Mouse (Mus musculus) myocyte (in vitro differentiated cells): Measurements from ENCODE around the gene Lpp. TPM values are rescaled to one million over a fixed set of nuclear protein-coding genes. Genes with fewer than 3 reads are reported as not detected.
A peak's percentile ranks its signal among the peaks of the same experiment; 100 is the strongest.

Experiments
- H3K27me3 ChIP-seq: one replicate; pipeline ENCODE4 v1.6.1; 2011; ENCODE audit not compliant: control insufficient read depth, insufficient read depth, insufficient read length
- H3K36me3 ChIP-seq: one replicate; pipeline ENCODE4 v1.6.1; 2011; ENCODE audit not compliant: control insufficient read depth, insufficient read depth
- H3K4me2 ChIP-seq: one replicate; pipeline ENCODE4 v1.6.1; 2011; ENCODE audit warnings: low read depth, control low read depth
- H3K4me3 ChIP-seq: one replicate; pipeline ENCODE4 v1.5.1; 2011; ENCODE audit warnings: mild to moderate bottlenecking, control low read depth, moderate library complexity
- H3K79me2 ChIP-seq: one replicate; pipeline ENCODE4 v1.6.1; 2011; ENCODE audit not compliant: control insufficient read depth, insufficient read depth
- H3ac ChIP-seq: one replicate; pipeline ENCODE4 v1.6.1; 2011; ENCODE audit not compliant: control insufficient read depth, insufficient read length
- CEBPB ChIP-seq: IDR thresholded peaks from 2 replicates; pipeline ENCODE4 v1.6.1; 2011; ENCODE audit warnings: mild to moderate bottlenecking, moderate library complexity; ENCODE audit not compliant: poor library complexity, insufficient read depth, severe bottlenecking
- E2F4 ChIP-seq: IDR thresholded peaks from one replicate; pipeline ENCODE4 v1.6.1; 2011; ENCODE audit warnings: mild to moderate bottlenecking, control low read depth, moderate library complexity; ENCODE audit not compliant: insufficient read depth
- MAX ChIP-seq: IDR thresholded peaks from one replicate; pipeline ENCODE4 v1.6.1; 2011; ENCODE audit warnings: low read depth, mild to moderate bottlenecking, control low read depth
- MYOD1 ChIP-seq, 3 experiments: IDR thresholded peaks; one replicate each; pipeline ENCODE4 v1.6.1; 2011; ENCODE audit warnings: control low read depth in 2 of 3, low read depth in 2 of 3, mild to moderate bottlenecking in 2 of 3, moderate library complexity in 1 of 3; ENCODE audit not compliant: insufficient read length in 2 of 3, control insufficient read depth in 1 of 3
- MYOG ChIP-seq, 3 experiments: IDR thresholded peaks; one replicate each; pipeline ENCODE4 v1.6.1; 2011; ENCODE audit warnings: control low read depth in 2 of 3, low read depth in 2 of 3, mild to moderate bottlenecking in 2 of 3; ENCODE audit not compliant: insufficient read length in 2 of 3, control insufficient read depth in 1 of 3, insufficient read depth in 1 of 3
- POLR2A ChIP-seq: IDR thresholded peaks from one replicate; pipeline ENCODE4 v1.6.1; 2011; ENCODE audit warnings: low read depth, mild to moderate bottlenecking, control low read depth, moderate library complexity; ENCODE audit not compliant: insufficient read length
- POLR2AphosphoS2 ChIP-seq: IDR thresholded peaks from one replicate; pipeline ENCODE4 v1.6.1; 2011; ENCODE audit warnings: low read depth, control low read depth; ENCODE audit not compliant: insufficient read length
- REST ChIP-seq: IDR thresholded peaks from one replicate; pipeline ENCODE4 v1.6.1; 2011; ENCODE audit warnings: mild to moderate bottlenecking, control low read depth, moderate library complexity; ENCODE audit not compliant: insufficient read depth, insufficient read length
- SRF ChIP-seq: IDR thresholded peaks from one replicate; pipeline ENCODE4 v1.6.1; 2011; ENCODE audit warnings: low read depth; ENCODE audit not compliant: control insufficient read depth, insufficient read length
- TCF12 ChIP-seq: IDR thresholded peaks from one replicate; pipeline ENCODE4 v1.6.1; 2011; ENCODE audit warnings: mild to moderate bottlenecking, control low read depth; ENCODE audit not compliant: poor library complexity, insufficient read depth, severe bottlenecking
- TCF3 ChIP-seq: IDR thresholded peaks from one replicate; pipeline ENCODE4 v1.6.1; 2011; ENCODE audit warnings: low read depth, control low read depth; ENCODE audit not compliant: insufficient read length
- USF1 ChIP-seq: IDR thresholded peaks from one replicate; pipeline ENCODE4 v1.6.1; 2011; ENCODE audit warnings: low read depth, mild to moderate bottlenecking, control low read depth, moderate library complexity
- polyA plus RNA-seq: library from polyadenylated mRNA; unstranded; fragments of >200 nt; fragmentation: generic; extraction: Trizol; gene quantifications from one replicate; pipeline ENCODE4 v1.2.1, GENCODE M21; 2012; ENCODE audit warnings: missing spikeins

Lpp gene
- polyA plus RNA-seq, 1 experiment, result 4.8 TPM

DNA sequence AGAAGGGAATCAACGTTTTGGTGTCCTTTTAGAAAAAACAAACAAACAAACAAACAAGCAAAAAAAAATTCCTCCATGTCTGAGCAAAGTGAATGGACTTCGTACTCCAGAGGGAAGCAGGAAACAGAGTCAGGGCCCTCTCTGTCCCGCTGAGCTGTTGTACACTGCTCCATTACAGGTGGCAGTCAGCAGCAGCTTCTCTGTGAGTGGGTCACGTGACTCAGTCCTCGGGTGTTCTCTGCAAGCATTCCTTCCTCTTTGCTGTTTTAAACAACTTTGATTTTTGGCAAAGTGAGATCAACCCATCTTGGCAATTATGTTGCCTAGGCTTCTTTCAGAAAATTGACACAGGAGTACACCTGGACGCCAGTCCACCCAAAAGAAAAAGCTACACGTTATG is 125.5 kb downstream of the Lpp start:
- H3K4me2 ChIP-seq, result no peak overlapping the region
- TF ChIP-seq POLR2A (no peak), SRF (no peak), USF1 (peak; percentile 12)

DNA sequence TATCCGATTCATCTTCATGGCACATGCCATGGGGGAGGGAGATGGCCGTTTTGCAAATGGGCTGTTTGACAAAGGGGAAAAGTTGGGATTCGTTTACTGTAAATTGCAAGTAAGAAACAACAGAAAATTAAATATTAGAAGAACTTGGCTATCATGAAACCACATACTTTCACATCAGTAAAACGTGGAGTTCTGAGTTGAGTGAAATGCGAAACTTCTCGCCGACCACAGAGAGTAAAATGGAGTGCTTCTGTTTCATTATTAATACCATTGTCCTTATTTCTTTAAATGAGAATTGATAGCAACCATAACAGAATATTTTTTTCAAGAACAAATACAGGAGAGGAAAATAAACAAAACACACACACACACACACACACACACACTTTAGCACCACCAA is 133.9 kb downstream of the Lpp start:
- Histone ChIP-seq H3ac (no peak overlapping the region), H3K4me2 (no peak overlapping the region), H3K4me3 (no peak overlapping the region), H3K27me3 (no peaks in the 10 kb centered on the region), H3K79me2 (peaks cover 60% of the 10 kb centered on the region), H3K36me3 (no peaks in the 10 kb centered on the region)
- TF ChIP-seq MYOG (IDR thresholded peaks at IDR 0.05; ENCODE audit: control insufficient read depth in 1 of 3, insufficient read depth in 1 of 3, insufficient read length in 2 of 3, low read depth in 2 of 3), result no peak
- TF ChIP-seq MAX, result no peak
- no peak for TF ChIP-seq TCF12
- TF ChIP-seq MYOD1 (IDR thresholded peaks at IDR 0.05; ENCODE audit: control insufficient read depth in 1 of 3, insufficient read length in 2 of 3, low read depth in 2 of 3), result no peak
- TF ChIP-seq TCF3, result no peak
- no peak for TF ChIP-seq REST
- TF ChIP-seq E2F4, result no peak
- no peak for TF ChIP-seq POLR2AphosphoS2
- no peak for TF ChIP-seq POLR2A
- TF ChIP-seq USF1, result no peak
- TF ChIP-seq SRF, result no peak
- no peak for TF ChIP-seq CEBPB

More for the DNA sequence above, 125.5 kb downstream of the Lpp start:
- H3K27me3 ChIP-seq, result no peaks in the 10 kb centered on the region
- H3K79me2 ChIP-seq, result peaks cover 62% of the 10 kb centered on the region
- no peak overlapping the region for H3K4me3 ChIP-seq
- H3K36me3 ChIP-seq, result no peaks in the 10 kb centered on the region
- no peak overlapping the region for H3ac ChIP-seq

- Histone ChIP-seq H3K4me2 (no peak overlapping the region), H3K27me3 (no peaks in the 10 kb centered on the region), H3K36me3 (no peaks in the 10 kb centered on the region), H3K79me2 (peaks cover 34% of the 10 kb centered on the region), H3K4me3 (no peak overlapping the region), H3ac (no peak overlapping the region)
- TF ChIP-seq USF1, result no peak
Observed at GRCm38 (mm10) chr16:24531681-24532080, 138.4 kb downstream of the Lpp start.

DNA sequence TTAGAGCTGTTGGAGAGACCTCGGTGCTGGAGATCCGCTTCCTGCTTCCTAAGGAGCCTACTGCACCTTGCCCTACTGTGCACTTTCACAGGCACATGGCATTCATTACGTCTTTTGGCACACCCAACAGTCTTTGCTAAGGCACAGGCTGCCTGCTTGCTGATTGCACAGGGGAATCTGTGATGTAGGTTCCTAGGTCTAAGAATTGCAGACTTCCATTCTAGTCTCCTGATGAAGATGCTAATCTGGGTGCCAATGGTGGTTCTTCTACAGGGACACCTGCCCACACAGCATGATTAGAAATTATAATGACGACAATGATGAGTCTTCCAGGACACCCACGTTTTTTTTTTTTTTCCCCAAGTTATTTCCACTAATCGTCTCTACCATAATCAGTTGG is 141.9 kb downstream of the Lpp start:
- no peak overlapping the region for H3K4me3 ChIP-seq
- H3K36me3 ChIP-seq, result no peaks in the 10 kb centered on the region
- no peak overlapping the region for H3K4me2 ChIP-seq
- no peak for TF ChIP-seq E2F4
- no peak for TF ChIP-seq CEBPB
- TF ChIP-seq MYOG (IDR thresholded peaks at IDR 0.05; ENCODE audit: control insufficient read depth in 1 of 3, insufficient read depth in 1 of 3, insufficient read length in 2 of 3, low read depth in 2 of 3), result no peak
- no peak for TF ChIP-seq SRF
- TF ChIP-seq MYOD1 (IDR thresholded peaks at IDR 0.05; ENCODE audit: control insufficient read depth in 1 of 3, insufficient read length in 2 of 3, low read depth in 2 of 3), result no peak
- no peak for TF ChIP-seq MAX
- no peak for TF ChIP-seq USF1
- no peak for TF ChIP-seq TCF3
- TF ChIP-seq TCF12, result no peak
- no peak for TF ChIP-seq POLR2A
- TF ChIP-seq REST, result no peak
- no peak for TF ChIP-seq POLR2AphosphoS2
- no peaks in the 10 kb centered on the region for H3K27me3 ChIP-seq
- H3ac ChIP-seq, result no peak overlapping the region
- H3K79me2 ChIP-seq, result peaks cover 47% of the 10 kb centered on the region

DNA sequence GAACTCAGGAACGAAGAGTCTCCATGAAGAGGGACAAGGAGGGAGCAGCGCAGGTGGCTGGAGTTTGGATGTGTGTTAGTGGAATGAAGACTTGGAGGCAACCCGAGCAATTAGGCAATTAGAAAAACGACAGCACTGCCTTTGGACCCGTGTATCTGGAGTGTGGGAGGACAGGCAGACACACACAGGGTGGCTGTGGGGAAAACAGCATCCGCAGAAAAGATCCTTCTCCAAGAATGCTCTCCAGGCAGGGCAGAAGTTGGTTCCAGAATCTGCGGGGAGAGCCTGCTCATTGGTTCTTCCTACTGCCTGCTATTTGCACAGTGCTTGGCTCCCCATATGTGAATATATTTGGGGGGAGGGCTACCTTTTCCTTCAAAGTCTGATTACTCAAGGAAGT is 143.0 kb downstream of the Lpp start:
- H3K4me2 ChIP-seq, result no peak overlapping the region
- no peaks in the 10 kb centered on the region for H3K27me3 ChIP-seq
- no peak overlapping the region for H3ac ChIP-seq
- no peaks in the 10 kb centered on the region for H3K36me3 ChIP-seq
- peaks cover 43% of the 10 kb centered on the region for H3K79me2 ChIP-seq
- no peak for TF ChIP-seq REST
- no peak for TF ChIP-seq E2F4
- no peak for TF ChIP-seq POLR2AphosphoS2
- no peak overlapping the region for H3K4me3 ChIP-seq

DNA sequence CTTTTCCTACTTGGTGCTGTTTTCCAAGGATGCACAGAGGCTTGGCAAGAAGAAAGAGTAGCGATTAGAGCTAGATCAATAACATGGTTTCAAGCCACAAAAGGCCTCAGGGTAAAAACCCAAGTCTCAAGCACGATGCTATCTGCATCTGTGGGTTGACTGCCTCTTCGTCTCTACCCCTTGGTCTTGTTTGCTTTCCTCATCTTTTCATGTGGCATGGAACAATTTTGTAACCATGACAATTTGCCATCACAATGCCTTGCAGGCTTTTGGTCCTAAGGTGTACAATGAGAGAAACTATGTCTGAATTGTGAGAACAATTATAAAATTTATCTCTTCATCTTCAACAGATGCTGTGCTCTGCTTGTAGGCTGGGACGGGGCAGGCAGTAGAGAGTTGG is 145.7 kb downstream of the Lpp start:
- Histone ChIP-seq H3ac (no peak overlapping the region), H3K27me3 (no peaks in the 10 kb centered on the region), H3K79me2 (peaks cover 29% of the 10 kb centered on the region), H3K4me3 (no peak overlapping the region), H3K4me2 (no peak overlapping the region), H3K36me3 (peaks cover 3% of the 10 kb centered on the region)
- no peak for TF ChIP-seq TCF3
- TF ChIP-seq MYOD1 (IDR thresholded peaks at IDR 0.05; ENCODE audit: control insufficient read depth in 1 of 3, insufficient read length in 2 of 3, low read depth in 2 of 3), result no peak
- no peak for TF ChIP-seq REST
- no peak for TF ChIP-seq MAX
- TF ChIP-seq E2F4, result no peak
- TF ChIP-seq MYOG (IDR thresholded peaks at IDR 0.05; ENCODE audit: control insufficient read depth in 1 of 3, insufficient read depth in 1 of 3, insufficient read length in 2 of 3, low read depth in 2 of 3), result no peak
- no peak for TF ChIP-seq TCF12
- no peak for TF ChIP-seq SRF
- TF ChIP-seq POLR2AphosphoS2, result no peak
- TF ChIP-seq USF1, result no peak
- no peak for TF ChIP-seq POLR2A
- no peak for TF ChIP-seq CEBPB
